Mouse (Mus musculus): ENCODE data around the gene Gsc2.

Gsc2 gene

GRCm38 (mm10) chr16:17927351-17928082 is 12.7 kb upstream of the Gsc2 start:
- in situ Hi-C loops (cut with MboI; ENCODE audit: low sequenced_read_pairs) = no loop called here

GRCm38 (mm10) chr16:17922163-17922538 is 7.3 kb upstream of the Gsc2 start:
- in situ Hi-C loops (cut with MboI; ENCODE audit: low sequenced_read_pairs) = no loop called here

- in situ Hi-C loops (cut with MboI; ENCODE audit: low sequenced_read_pairs) = no loop called here
Measured at GRCm38 (mm10) chr16:17921325-17922162, 6.7 kb upstream of the Gsc2 start.

GRCm38 (mm10) chr16:17920586-17920985 is 5.7 kb upstream of the Gsc2 start:
- in situ Hi-C loops (cut with MboI; ENCODE audit: low sequenced_read_pairs) = no loop called here

- in situ Hi-C loops (cut with MboI; ENCODE audit: low sequenced_read_pairs) = no loop called here
Measured at GRCm38 (mm10) chr16:17911052-17911595, 3.7 kb downstream of the Gsc2 start, which contains the start of gene Ess2. Gene Ess2, minus strand, starts transcription at chr16:17911348.

- in situ Hi-C loops (cut with MboI; ENCODE audit: low sequenced_read_pairs) = no loop called here
Measured at GRCm38 (mm10) chr16:17898462-17898861, 16.4 kb downstream of the Gsc2 start, which contains the start of the genes Dgcr2 and Tssk2. Gene Dgcr2, minus strand, starts transcription at chr16:17898562. Gene Tssk2, plus strand, starts transcription at chr16:17898637.

- in situ Hi-C loops (cut with MboI; ENCODE audit: low sequenced_read_pairs) = no loop called here
Measured at GRCm38 (mm10) chr16:17896091-17896490, 18.8 kb downstream of the Gsc2 start.

GRCm38 (mm10) chr16:17893923-17894322 is 20.9 kb downstream of the Gsc2 start, which contains the start of gene Tssk1:
Gene Tssk1, plus strand, starts transcription at chr16:17894223.
- in situ Hi-C loops (cut with MboI; ENCODE audit: low sequenced_read_pairs) = no loop called here

- in situ Hi-C loops (cut with MboI; ENCODE audit: low sequenced_read_pairs) = no loop called here
Measured at GRCm38 (mm10) chr16:17892606-17893005, 22.3 kb downstream of the Gsc2 start.

GRCm38 (mm10) chr16:17891567-17891959 is 23.3 kb downstream of the Gsc2 start, which contains the start of gene Gm20518:
Gene Gm20518, minus strand, starts transcription at chr16:17891671.
- in situ Hi-C loops (cut with MboI; ENCODE audit: low sequenced_read_pairs) = no loop called here

- in situ Hi-C loops (cut with MboI; ENCODE audit: low sequenced_read_pairs) = no loop called here
Measured at GRCm38 (mm10) chr16:17890917-17891566, 23.8 kb downstream of the Gsc2 start.

- in situ Hi-C loops (cut with MboI; ENCODE audit: low sequenced_read_pairs) = no loop called here
Measured at GRCm38 (mm10) chr16:17890342-17890727, 24.5 kb downstream of the Gsc2 start.

- in situ Hi-C loops (cut with MboI; ENCODE audit: low sequenced_read_pairs) = no loop called here
Measured at GRCm38 (mm10) chr16:17889689-17890341, 25.0 kb downstream of the Gsc2 start.

GRCm38 (mm10) chr16:17884116-17884515 is 30.7 kb downstream of the Gsc2 start:
- in situ Hi-C loops (cut with MboI; ENCODE audit: low sequenced_read_pairs) = no loop called here

GRCm38 (mm10) chr16:17882196-17882595 is 32.7 kb downstream of the Gsc2 start:
- in situ Hi-C loops (cut with MboI; ENCODE audit: low sequenced_read_pairs) = no loop called here

GRCm38 (mm10) chr16:17879571-17879970 is 35.3 kb downstream of the Gsc2 start:
- in situ Hi-C loops (cut with MboI; ENCODE audit: low sequenced_read_pairs) = no loop called here

GRCm38 (mm10) chr16:17876096-17876495 is 38.8 kb downstream of the Gsc2 start:
- in situ Hi-C loops (cut with MboI; ENCODE audit: low sequenced_read_pairs) = no loop called here

- in situ Hi-C loops (cut with MboI; ENCODE audit: low sequenced_read_pairs) = no loop called here
Measured at GRCm38 (mm10) chr16:17875174-17875573, 39.7 kb downstream of the Gsc2 start.

GRCm38 (mm10) chr16:17872995-17873394 is 41.9 kb downstream of the Gsc2 start:
- in situ Hi-C loops (cut with MboI; ENCODE audit: low sequenced_read_pairs) = no loop called here

- in situ Hi-C loops (cut with MboI; ENCODE audit: low sequenced_read_pairs) = no loop called here
Measured at GRCm38 (mm10) chr16:17871248-17871647, 43.6 kb downstream of the Gsc2 start.
